Mouse (Mus musculus) forebrain, embryonic 12.5 days (tissue): ENCODE measurements at regions not wholly inside any gene's neighbourhood (a gene's known extent, or its start where the extent isn't known, plus 50 kb on each side); places are given as distances from the start of the nearest gene placed in this dataset.
A peak's percentile ranks its signal among the peaks of the same experiment; 100 is the strongest.

Source experiments
- ATAC-seq: fragments of 200-750 bp; cut with Nextera tagmentation; 2 replicates; pipeline ENCODE4 v1.8.0; 2017; ENCODE audit warnings: moderate TSS enrichment; ENCODE audit not compliant: low FRiP score
- H3K27ac ChIP-seq: fragments of 300-500 bp; sonication (generic); 2 replicates; pipeline ENCODE4 v1.5.1; 2016; ENCODE audit warnings: mild to moderate bottlenecking
- H3K27me3 ChIP-seq: fragments of 300-500 bp; sonication (generic); 2 replicates; pipeline ENCODE4 v1.6.1; 2016; ENCODE audit warnings: mild to moderate bottlenecking
- H3K36me3 ChIP-seq: fragments of 300-500 bp; sonication (generic); replicated peaks from 2 replicates; pipeline ENCODE4 v1.6.1; 2016; ENCODE audit warnings: mild to moderate bottlenecking
- H3K4me1 ChIP-seq: fragments of 300-500 bp; sonication (generic); 2 replicates; pipeline ENCODE4 v1.6.1; 2016
- H3K4me2 ChIP-seq: fragments of 300-500 bp; sonication (generic); 2 replicates; pipeline ENCODE4 v1.6.1; 2016; ENCODE audit warnings: mild to moderate bottlenecking, moderate library complexity
- H3K4me3 ChIP-seq: fragments of 300-500 bp; sonication (generic); replicated peaks from 2 replicates; pipeline ENCODE4 v1.5.1; 2016; ENCODE audit warnings: mild to moderate bottlenecking
- H3K9ac ChIP-seq: fragments of 300-500 bp; sonication (generic); 2 replicates; pipeline ENCODE4 v1.6.1; 2016; ENCODE audit warnings: mild to moderate bottlenecking
- H3K9me3 ChIP-seq: fragments of 300-500 bp; sonication (generic); 2 replicates; pipeline ENCODE4 v1.6.1; 2016
- WGBS: fragments of 180-500 bp; shearing (Covaris S2); methylation state at CpG from one replicate; pipeline ENCODE4 v1.1.7; 2016; 5-methylcytosine and 5-hydroxymethylcytosine counted together

- no peaks in the 10 kb centered on the region for H3K27me3 ChIP-seq
- ATAC-seq: peak; percentile 48; the same call in 1 of the 2 replicates
- H3K4me1 ChIP-seq: no peaks in the 10 kb centered on the region
- no peak overlapping the region for H3K4me2 ChIP-seq
- 54% methylated on average over 2 of the region's 2 CpGs for WGBS
- H3K9ac ChIP-seq: no peak overlapping the region
- no peaks in the 10 kb centered on the region for H3K36me3 ChIP-seq
- H3K4me3 ChIP-seq: no peak overlapping the region
- H3K27ac ChIP-seq: no peak overlapping the region
- no peaks in the 10 kb centered on the region for H3K9me3 ChIP-seq
These were observed 536.1 kb upstream of the Arrdc3 start for GRCm38 (mm10) chr13:80346980-80347649.

- no peaks in the 10 kb centered on the region for H3K4me1 ChIP-seq
- H3K27me3 ChIP-seq: no peaks in the 10 kb centered on the region
- WGBS: 100% methylated on average over 2 of the region's 2 CpGs
- no peak overlapping the region for H3K27ac ChIP-seq
- H3K9me3 ChIP-seq: no peaks in the 10 kb centered on the region
- no peak overlapping the region for H3K4me2 ChIP-seq
- H3K36me3 ChIP-seq: no peaks in the 10 kb centered on the region
- no peak overlapping the region for H3K4me3 ChIP-seq
- H3K9ac ChIP-seq: no peak overlapping the region
- ATAC-seq: no peak
These were observed 517.2 kb upstream of the Arrdc3 start for GRCm38 (mm10) chr13:80365964-80366363.

GRCm38 (mm10) chr13:80370491-80370890 lies 512.7 kb upstream of the Arrdc3 start:
- no peak overlapping the region for H3K4me3 ChIP-seq
- H3K4me2 ChIP-seq: no peak overlapping the region
- no peak overlapping the region for H3K27ac ChIP-seq
- H3K9me3 ChIP-seq: no peaks in the 10 kb centered on the region
- no peak for ATAC-seq
- H3K4me1 ChIP-seq: no peaks in the 10 kb centered on the region
- H3K36me3 ChIP-seq: no peaks in the 10 kb centered on the region
- H3K9ac ChIP-seq: no peak overlapping the region
- 92% methylated on average over 1 of the region's 1 CpGs for WGBS
- H3K27me3 ChIP-seq: no peaks in the 10 kb centered on the region

- H3K36me3 ChIP-seq: no peaks in the 10 kb centered on the region
- no peak overlapping the region for H3K9ac ChIP-seq
- peak; percentile 81 for ATAC-seq
- H3K4me3 ChIP-seq: no peak overlapping the region
- no peak overlapping the region for H3K4me2 ChIP-seq
- H3K27ac ChIP-seq: no peak overlapping the region
- peaks cover 5% of the 10 kb centered on the region for H3K4me1 ChIP-seq
- WGBS: 65% methylated on average over 4 of the region's 4 CpGs
- H3K9me3 ChIP-seq: no peaks in the 10 kb centered on the region
- H3K27me3 ChIP-seq: no peaks in the 10 kb centered on the region
These were observed 501.8 kb upstream of the Arrdc3 start for GRCm38 (mm10) chr13:80381280-80381965.

- 63% methylated on average over 2 of the region's 2 CpGs for WGBS
- H3K9me3 ChIP-seq: no peaks in the 10 kb centered on the region
- H3K4me3 ChIP-seq: no peak overlapping the region
- no peaks in the 10 kb centered on the region for H3K36me3 ChIP-seq
- H3K9ac ChIP-seq: no peak overlapping the region
- H3K4me2 ChIP-seq: no peak overlapping the region
- H3K4me1 ChIP-seq: peaks cover 5% of the 10 kb centered on the region
- no peaks in the 10 kb centered on the region for H3K27me3 ChIP-seq
- no peak for ATAC-seq
- no peak overlapping the region for H3K27ac ChIP-seq
These were observed 501.1 kb upstream of the Arrdc3 start for GRCm38 (mm10) chr13:80381966-80382666.

- Histone ChIP-seq H3K36me3 (no peaks in the 10 kb centered on the region), H3K4me1 (no peaks in the 10 kb centered on the region), H3K4me2 (no peak overlapping the region), H3K27ac (no peak overlapping the region), H3K4me3 (no peak overlapping the region), H3K9ac (no peak overlapping the region), H3K9me3 (no peaks in the 10 kb centered on the region), H3K27me3 (no peaks in the 10 kb centered on the region)
- ATAC-seq: no peak
These were observed 474.3 kb upstream of the Arrdc3 start for GRCm38 (mm10) chr13:80408928-80409327.

GRCm38 (mm10) chr13:80409790-80410433 lies 473.3 kb upstream of the Arrdc3 start:
- H3K36me3 ChIP-seq: no peaks in the 10 kb centered on the region
- no peak overlapping the region for H3K9ac ChIP-seq
- H3K4me1 ChIP-seq: no peaks in the 10 kb centered on the region
- no peak overlapping the region for H3K27ac ChIP-seq
- no peak overlapping the region for H3K4me2 ChIP-seq
- no peak for ATAC-seq
- no peaks in the 10 kb centered on the region for H3K9me3 ChIP-seq
- no peak overlapping the region for H3K4me3 ChIP-seq
- no peaks in the 10 kb centered on the region for H3K27me3 ChIP-seq

GRCm38 (mm10) chr13:80418480-80419183 lies 464.6 kb upstream of the Arrdc3 start:
- Histone ChIP-seq H3K4me2 (no peak overlapping the region), H3K9ac (no peak overlapping the region), H3K36me3 (no peaks in the 10 kb centered on the region), H3K4me3 (no peak overlapping the region), H3K9me3 (no peaks in the 10 kb centered on the region), H3K27me3 (no peaks in the 10 kb centered on the region), H3K4me1 (no peaks in the 10 kb centered on the region), H3K27ac (no peak overlapping the region)
- no peak for ATAC-seq
- 78% methylated on average over 3 of the region's 3 CpGs for WGBS

GRCm38 (mm10) chr13:80420341-80420740 lies 462.8 kb upstream of the Arrdc3 start:
- H3K4me3 ChIP-seq: no peak overlapping the region
- H3K4me2 ChIP-seq: no peak overlapping the region
- ATAC-seq: no peak
- H3K36me3 ChIP-seq: no peaks in the 10 kb centered on the region
- H3K27ac ChIP-seq: no peak overlapping the region
- 79% methylated on average over 2 of the region's 2 CpGs for WGBS
- no peaks in the 10 kb centered on the region for H3K9me3 ChIP-seq
- H3K4me1 ChIP-seq: no peaks in the 10 kb centered on the region
- no peak overlapping the region for H3K9ac ChIP-seq
- H3K27me3 ChIP-seq: no peaks in the 10 kb centered on the region
